Comparison of ENCODE assay signal across 9 mouse cellular contexts in the genomic region with DNA sequence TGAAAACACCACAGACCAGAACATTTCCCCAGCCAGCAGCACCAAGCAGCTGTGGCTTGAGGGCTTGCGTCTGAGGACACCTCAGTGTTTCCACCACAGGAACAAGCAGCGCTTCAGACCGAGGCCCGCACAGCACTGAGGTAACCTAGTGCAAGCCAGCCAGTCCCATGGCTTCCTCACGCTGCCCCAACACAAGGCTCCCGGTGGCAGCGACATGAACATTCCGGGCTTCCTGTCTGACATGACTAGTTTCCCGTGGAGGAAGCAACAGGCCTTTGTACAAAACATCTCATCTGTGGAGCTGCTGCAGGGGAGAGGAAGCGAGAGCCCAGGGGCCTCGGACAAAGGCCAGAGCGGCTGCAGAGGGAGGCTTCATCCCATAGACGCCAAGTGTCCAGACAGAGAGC. TPM values are rescaled to one million over a fixed set of nuclear protein-coding genes. Genes with fewer than 3 reads are reported as not detected.
DNase-seq lines count a peak whose midpoint lies in the region; TF ChIP-seq lines count a peak whose summit lies in the region.
"Had no signal": no experiment of that assay in that cellular context is flagged by ENCODE, and none has a peak within 500 bp of the region (broad histone marks: within the 10 kb centered on the region; RNA-seq: fewer than 3 reads in every experiment).

No protein-coding gene starts in this region.

- H3K27ac ChIP-seq in gastrocnemius, adult 2 months = peak overlapping the region; percentile 82
- H3K27ac ChIP-seq in midbrain, embryonic 10.5 days (replicated peaks) = peak overlapping the region; percentile 91

- peaks cover 32% of the 10 kb centered on the region for H3K27me3 ChIP-seq in midbrain, embryonic 10.5 days (ENCODE audit: low read depth, poor library complexity, severe bottlenecking)

- whole genome bisulfite sequencing in midbrain, embryonic 10.5 days = 39% methylated on average over 13 of the region's 13 CpGs

- no peaks in the 10 kb centered on the region for H3K36me3 ChIP-seq in midbrain, embryonic 10.5 days

- intact Hi-C loops in gastrocnemius, adult 2 months (cut with DNase I) = no loop called here
- intact Hi-C loops in gastrocnemius, postnatal 14 days (cut with DNase I; ENCODE audit: low total_unique reads) = no loop called here
- intact Hi-C loops in heart, postnatal 25 days (cut with DNase I) = no loop called here

- DNase-seq in gastrocnemius, adult 2 months = no peak
- no peak for DNase-seq in gastrocnemius, postnatal 14 days
- DNase-seq in heart, postnatal 25 days (ENCODE audit: low spot score) = peak; percentile 55
- peak; percentile 48 to 63 for DNase-seq in kidney, postnatal 4 days
- peak; percentile 43 for DNase-seq in midbrain, embryonic 10.5 days (ENCODE audit: low spot score)
- no peak for DNase-seq in cerebellum, adult 18-20 months
- no peak for DNase-seq in cerebellum, adult 9-10 months
- DNase-seq in layer of hippocampus, adult 18-20 months (ENCODE audit: low spot score in 2 of 2) = no peak

- peaks cover 46% of the 10 kb centered on the region for H3K4me1 ChIP-seq in midbrain, embryonic 10.5 days

- H3K4me3 ChIP-seq in gastrocnemius, adult 2 months = peak overlapping the region; percentile 9
- no peak overlapping the region for H3K4me3 ChIP-seq in midbrain, embryonic 10.5 days

- no peak for TF ChIP-seq CTCF in gastrocnemius, adult 2 months (IDR thresholded peaks at IDR 0.05)

- no peaks in the 10 kb centered on the region for H3K9me3 ChIP-seq in midbrain, embryonic 10.5 days (replicated peaks)

RNA-seq across cellular contexts. Expression of a gene that starts 51.3 kb away (rescaled TPM):
- total RNA-seq in gastrocnemius, adult 2 months (2021) = 1 to 10 TPM in 1 of 2 experiments, under 1 TPM in 1; 0.79 to 1.0 TPM
- 1 to 10 TPM in 1 of 2 experiments, under 1 TPM in 1; 0.94 to 2.0 TPM for total RNA-seq in gastrocnemius, postnatal 14 days (2021)
- total RNA-seq in heart, postnatal 25 days (2021) = 1 to 10 TPM; 1.3 to 2.0 TPM
- 0.40 and 2.0 TPM in 2 replicates for polyA plus RNA-seq in midbrain, embryonic 10.5 days (2016; fragmentation: Nextera tagmentation; extraction: Ambion mirVana)
- total RNA-seq in layer of hippocampus, adult 18-20 months (2021) = 1 to 10 TPM; 1.6 to 2.1 TPM
- polyA plus RNA-seq: C2C12 had no signal

Comparison
In these comparisons a context has a peak if more than half of its experiments do, and no peak if none do; other contexts are left out.
1. DNase-seq: peak in heart, postnatal 25 days (single experiment), kidney, postnatal 4 days (2 of 2) and midbrain, embryonic 10.5 days (single experiment); none in gastrocnemius, adult 2 months (single experiment), gastrocnemius, postnatal 14 days (single experiment), cerebellum, adult 18-20 months (0 of 2), cerebellum, adult 9-10 months (single experiment) and layer of hippocampus, adult 18-20 months (0 of 2).